In the genomic region with DNA sequence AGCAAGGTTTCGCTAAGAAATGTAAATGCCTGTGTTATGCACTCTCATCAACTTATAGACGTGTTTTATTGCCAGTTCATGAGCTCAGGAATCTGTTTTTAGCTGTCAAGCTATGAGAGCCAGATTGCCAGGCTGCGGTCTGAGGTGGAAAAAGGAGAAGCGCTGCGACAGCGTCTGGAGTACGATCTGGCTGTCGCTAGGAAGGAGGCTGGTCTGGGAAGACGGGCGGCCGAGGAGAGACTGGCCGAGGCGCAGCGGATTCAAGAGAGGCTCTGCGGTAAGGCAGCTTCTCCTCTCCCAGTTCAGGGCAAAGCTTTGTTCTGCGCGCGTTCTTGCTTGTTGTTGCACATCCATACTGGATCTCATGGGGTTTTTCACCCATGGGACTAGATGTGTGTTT, we compare ENCODE assay signal across 9 mouse cellular contexts. TPM values are rescaled to one million over a fixed set of nuclear protein-coding genes. Genes with fewer than 3 reads are reported as not detected.
DNase-seq lines count a peak whose midpoint lies in the region; ATAC-seq and TF ChIP-seq lines count a peak whose summit lies in the region.
"Had no signal": no experiment of that assay in that cellular context is flagged by ENCODE, and none has a peak within 500 bp of the region (broad histone marks: within the 10 kb centered on the region; RNA-seq: fewer than 3 reads in every experiment).

No protein-coding gene starts in this region.

- peaks cover 10% of the 10 kb centered on the region for H3K4me1 ChIP-seq in embryonic facial prominence, embryonic 13.5 days
- no peaks in the 10 kb centered on the region for H3K4me1 ChIP-seq in limb, embryonic 14.5 days (ENCODE audit: control insufficient read depth, insufficient read depth, low read length)

- no peak for ATAC-seq in embryonic facial prominence, embryonic 13.5 days (ENCODE audit: insufficient number of reproducible peaks, insufficient read depth, low FRiP score, low TSS enrichment, low read depth)
- no peak for ATAC-seq in limb, embryonic 14.5 days (ENCODE audit: low FRiP score, low read depth)
- ATAC-seq: activated CD4-positive, CD25-positive, alpha-beta regulatory T cell, adult 4 months had no signal

- 53% methylated on average over 18 of the region's 18 CpGs for WGBS in embryonic facial prominence, embryonic 13.5 days
- 40% methylated on average over 18 of the region's 18 CpGs for WGBS in limb, embryonic 14.5 days

- H3K4me3 ChIP-seq in embryonic facial prominence, embryonic 13.5 days: no peak overlapping the region
- H3K4me3 ChIP-seq in limb, embryonic 14.5 days (replicated peaks; ENCODE audit: low read length): no peak overlapping the region

- no peaks in the 10 kb centered on the region for H3K27me3 ChIP-seq in embryonic facial prominence, embryonic 13.5 days
- H3K27me3 ChIP-seq in limb, embryonic 14.5 days (ENCODE audit: control insufficient read depth, insufficient read depth, low read length): no peaks in the 10 kb centered on the region

- no peaks in the 10 kb centered on the region for H3K9me3 ChIP-seq in embryonic facial prominence, embryonic 13.5 days
- H3K9me3 ChIP-seq in limb, embryonic 14.5 days (ENCODE audit: control insufficient read depth, low read length): no peaks in the 10 kb centered on the region

- H3K9ac ChIP-seq in embryonic facial prominence, embryonic 13.5 days: no peak overlapping the region
- H3K9ac ChIP-seq in limb, embryonic 14.5 days (ENCODE audit: low read depth, low read length, severe bottlenecking): no peak overlapping the region

- no peak overlapping the region for H3K27ac ChIP-seq in embryonic facial prominence, embryonic 13.5 days
- 0 out of 2 replicates have a peak overlapping the region, but pooled peaks have one; percentile 15 for H3K27ac ChIP-seq in limb, embryonic 14.5 days (replicated peaks; ENCODE audit: low read depth, low read length)

- no peak for TF ChIP-seq POLR2A in limb, embryonic 14.5 days (IDR thresholded peaks at IDR 0.05; ENCODE audit: borderline replicate concordance, extremely low read depth, insufficient read depth, insufficient read length)

- peak; percentile 11 to 12 for DNase-seq in cerebellum, postnatal 10 days
- DNase-seq in cerebellum, adult 8-10 months: no peak
- DNase-seq in layer of hippocampus, adult 11-12 months (ENCODE audit: low spot score): peak; percentile 28
- DNase-seq in layer of hippocampus, adult 9-11 months: no peak
- no peak for DNase-seq in limb, embryonic 14.5 days (ENCODE audit: low spot score)
- no peak for DNase-seq in spleen, postnatal 36 days (ENCODE audit: low spot score in 2 of 2)
- no peak for DNase-seq in thymus, postnatal 0 days (ENCODE audit: low spot score)

- no peaks in the 10 kb centered on the region for H3K36me3 ChIP-seq in embryonic facial prominence, embryonic 13.5 days
- no peaks in the 10 kb centered on the region for H3K36me3 ChIP-seq in limb, embryonic 14.5 days (ENCODE audit: control insufficient read depth, insufficient read depth, low read length)

- H3K4me2 ChIP-seq in embryonic facial prominence, embryonic 13.5 days: peak overlapping the region; percentile 33
- 0 out of 2 replicates have a peak overlapping the region, but pooled peaks have one; percentile 10 for H3K4me2 ChIP-seq in limb, embryonic 14.5 days (replicated peaks; ENCODE audit: low read depth, low read length, severe bottlenecking)

RNA-seq across cellular contexts. Expression of gene Ccdc171, which starts 24.2 kb away (rescaled TPM):
- polyA plus RNA-seq in embryonic facial prominence, embryonic 13.5 days (2015; fragmentation: Nextera tagmentation; extraction: Ambion mirVana): 6.4 and 7.7 TPM in 2 replicates
- 3.6 and 5.0 TPM in 2 replicates for polyA plus RNA-seq in limb, embryonic 14.5 days (2012; rRNA removed)
- polyA plus RNA-seq in limb, embryonic 14.5 days (2014; fragmentation: Nextera tagmentation; extraction: Ambion mirVana): 4.1 and 5.0 TPM in 2 replicates
- polyA plus RNA-seq in thymus, postnatal 0 days (2015; fragmentation: Nextera tagmentation; extraction: Ambion mirVana): 5.7 and 6.2 TPM in 2 replicates

Comparison
In these comparisons a context has a peak if more than half of its experiments do, and no peak if none do; other contexts are left out.
1. DNase-seq: peak in cerebellum, postnatal 10 days (2 of 2) and layer of hippocampus, adult 11-12 months (single experiment); none in cerebellum, adult 8-10 months (single experiment), layer of hippocampus, adult 9-11 months (single experiment), limb, embryonic 14.5 days (single experiment), spleen, postnatal 36 days (0 of 2) and thymus, postnatal 0 days (single experiment).